8 mouse cellular contexts compared by ENCODE assay signal in the genomic region with DNA sequence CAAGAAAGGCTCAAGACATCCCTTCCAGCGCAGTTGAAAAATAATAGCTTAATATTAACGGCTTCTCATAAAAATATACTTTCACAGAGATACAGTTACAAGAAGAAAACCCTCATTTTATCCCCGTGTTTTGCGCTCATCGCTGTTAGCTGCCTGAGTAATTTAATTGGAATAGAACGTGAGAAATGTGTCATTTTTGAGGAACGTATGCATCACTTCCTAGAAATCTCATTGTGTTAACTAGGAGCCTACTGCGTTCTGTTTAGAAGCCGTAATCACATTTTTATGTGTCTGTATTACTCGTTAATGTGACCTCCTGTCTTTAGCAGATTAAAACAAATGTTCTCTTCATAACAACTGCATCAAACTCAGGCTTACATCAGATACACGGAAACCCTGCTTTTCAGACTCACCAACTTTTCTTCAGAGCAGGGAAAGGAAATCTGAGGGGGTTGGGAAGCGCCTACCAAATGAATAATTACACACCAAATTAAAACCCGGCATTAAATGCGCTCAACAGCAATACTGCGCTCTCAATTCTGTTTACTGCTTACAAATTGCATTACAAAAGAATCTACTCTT. TPM values are rescaled to one million over a fixed set of nuclear protein-coding genes. Genes with fewer than 3 reads are reported as not detected.
DNase-seq lines count a peak whose midpoint lies in the region; ATAC-seq and TF ChIP-seq lines count a peak whose summit lies in the region.

No protein-coding gene starts in this region.

- ATAC-seq in heart, embryonic 12.5 days (ENCODE audit: insufficient number of reproducible peaks, low FRiP score), result no peak
- ATAC-seq in forebrain, embryonic 15.5 days (replicated peaks), result no peak
- ATAC-seq in limb, embryonic 15.5 days (ENCODE audit: insufficient number of reproducible peaks, low FRiP score, low TSS enrichment, low read depth), result no peak

- H3K9me3 ChIP-seq in heart, embryonic 12.5 days (replicated peaks), result no peaks in the 10 kb centered on the region
- no peaks in the 10 kb centered on the region for H3K9me3 ChIP-seq in ES-Bruce4 (replicated peaks; ENCODE audit: control insufficient read depth, insufficient read depth, low read length, poor library complexity, severe bottlenecking)
- no peaks in the 10 kb centered on the region for H3K9me3 ChIP-seq in forebrain, embryonic 15.5 days
- no peaks in the 10 kb centered on the region for H3K9me3 ChIP-seq in limb, embryonic 15.5 days

- no peak for TF ChIP-seq EP300 in ES-Bruce4 (IDR thresholded peaks at IDR 0.05; ENCODE audit: insufficient read depth, low read depth, low read length)

- no peaks in the 10 kb centered on the region for H3K36me3 ChIP-seq in heart, embryonic 12.5 days
- no peaks in the 10 kb centered on the region for H3K36me3 ChIP-seq in ES-Bruce4 (ENCODE audit: control insufficient read depth, insufficient read depth, low read length, poor library complexity, severe bottlenecking)
- H3K36me3 ChIP-seq in forebrain, embryonic 15.5 days, result no peaks in the 10 kb centered on the region
- no peaks in the 10 kb centered on the region for H3K36me3 ChIP-seq in limb, embryonic 15.5 days
- no peaks in the 10 kb centered on the region for H3K36me3 ChIP-seq in thymus, adult 2 months (ENCODE audit: control insufficient read depth, insufficient read depth, low read length)

- peak overlapping the region; percentile 36; the same call in 1 of the 2 replicates for H3K4me3 ChIP-seq in heart, embryonic 12.5 days
- H3K4me3 ChIP-seq in ES-Bruce4 (ENCODE audit: low read depth, low read length), result no peak overlapping the region
- H3K4me3 ChIP-seq in forebrain, embryonic 15.5 days, result peak overlapping the region; percentile 26
- peak overlapping the region; percentile 24; the same call in 1 of the 2 replicates for H3K4me3 ChIP-seq in limb, embryonic 15.5 days
- no peak overlapping the region for H3K4me3 ChIP-seq in thymus, adult 2 months (ENCODE audit: control insufficient read depth, insufficient read depth, low read length)

- WGBS in heart, embryonic 12.5 days, result 4% methylated on average over 15 of the region's 15 CpGs
- WGBS in forebrain, embryonic 15.5 days, result 1% methylated on average over 15 of the region's 15 CpGs
- 4% methylated on average over 15 of the region's 15 CpGs for WGBS in limb, embryonic 15.5 days
- 13% methylated on average over 15 of the region's 15 CpGs for WGBS in thymus, adult 2 months

- H3K27ac ChIP-seq in heart, embryonic 12.5 days (ENCODE audit: poor library complexity, severe bottlenecking), result no peak overlapping the region
- no peak overlapping the region for H3K27ac ChIP-seq in ES-Bruce4 (ENCODE audit: insufficient read depth, low read length)
- no peak overlapping the region for H3K27ac ChIP-seq in forebrain, embryonic 15.5 days (replicated peaks)
- H3K27ac ChIP-seq in limb, embryonic 15.5 days, result no peak overlapping the region
- no peak overlapping the region for H3K27ac ChIP-seq in thymus, adult 2 months (ENCODE audit: control insufficient read depth, insufficient read depth, low read length)

- H3K9ac ChIP-seq in heart, embryonic 12.5 days, result no peak overlapping the region
- peak overlapping the region; percentile 32; the same call in 1 of the 2 replicates for H3K9ac ChIP-seq in ES-Bruce4 (ENCODE audit: low read depth, poor library complexity, severe bottlenecking)
- no peak overlapping the region for H3K9ac ChIP-seq in forebrain, embryonic 15.5 days (replicated peaks)
- H3K9ac ChIP-seq in limb, embryonic 15.5 days, result no peak overlapping the region

- intact Hi-C loops in heart, postnatal 25 days (cut with DNase I), result loop anchor here (2.0 to 10.0 kb wide), 5 partner anchors 85 to 708 kb away; no protein-coding TSS in a partner anchor

- peaks cover 76% of the 10 kb centered on the region for H3K27me3 ChIP-seq in heart, embryonic 12.5 days (replicated peaks)
- H3K27me3 ChIP-seq in ES-Bruce4 (ENCODE audit: control insufficient read depth, insufficient read depth, low read length, poor library complexity, severe bottlenecking), result no peaks in the 10 kb centered on the region
- peaks cover 82% of the 10 kb centered on the region for H3K27me3 ChIP-seq in forebrain, embryonic 15.5 days
- H3K27me3 ChIP-seq in limb, embryonic 15.5 days, result peaks cover 81% of the 10 kb centered on the region
- H3K27me3 ChIP-seq in thymus, adult 2 months (ENCODE audit: control insufficient read depth, insufficient read depth, low read length), result peaks cover 12% of the 10 kb centered on the region

- TF ChIP-seq CTCF in ES-Bruce4 (IDR thresholded peaks at IDR 0.05; ENCODE audit: low read depth, low read length), result no peak
- no peak for TF ChIP-seq CTCF in thymus, adult 2 months (IDR thresholded peaks at IDR 0.05; ENCODE audit: borderline replicate concordance, control insufficient read depth, extremely low read depth, insufficient read depth, low read length, poor library complexity)

- TF ChIP-seq POLR2A in ES-Bruce4 (IDR thresholded peaks at IDR 0.05; ENCODE audit: insufficient read depth, low read length), result no peak
- no peak for TF ChIP-seq POLR2A in thymus, adult 2 months (IDR thresholded peaks at IDR 0.05; ENCODE audit: control insufficient read depth, extremely low read depth, insufficient read depth, low read length, poor library complexity)

- DNase-seq in heart, postnatal 25 days (ENCODE audit: low spot score), result no peak
- no peak for DNase-seq in thymus, adult 2 months
- no peak for DNase-seq in frontal cortex, postnatal 25 days (ENCODE audit: low spot score in 2 of 2)
- DNase-seq in thymus, adult 18-20 months, result no peak

- peak overlapping the region; percentile 67 for H3K4me2 ChIP-seq in heart, embryonic 12.5 days
- peak overlapping the region; percentile 36 for H3K4me2 ChIP-seq in forebrain, embryonic 15.5 days (replicated peaks)
- H3K4me2 ChIP-seq in limb, embryonic 15.5 days, result peak overlapping the region; percentile 42; the same call in 1 of the 2 replicates

- H3K4me1 ChIP-seq in heart, embryonic 12.5 days (replicated peaks), result peaks cover 8% of the 10 kb centered on the region
- H3K4me1 ChIP-seq in ES-Bruce4 (ENCODE audit: control insufficient read depth, insufficient read depth, low read length), result no peaks in the 10 kb centered on the region
- peaks cover 23% of the 10 kb centered on the region for H3K4me1 ChIP-seq in forebrain, embryonic 15.5 days
- peaks cover 14% of the 10 kb centered on the region for H3K4me1 ChIP-seq in limb, embryonic 15.5 days
- no peaks in the 10 kb centered on the region for H3K4me1 ChIP-seq in thymus, adult 2 months (replicated peaks; ENCODE audit: control insufficient read depth, insufficient read depth, low read length)

RNA-seq across cellular contexts. Expression of a gene that starts 11.5 kb away (rescaled TPM):
- 0.18 TPM in 1 of 2 replicates, not detected in the other for polyA plus RNA-seq in heart, embryonic 12.5 days (2016; fragmentation: Nextera tagmentation; extraction: Ambion mirVana)
- under 1 TPM in 1 of 2 experiments, not detected in 1; 0.22 TPM for total RNA-seq in heart, postnatal 25 days (2021)
- 5.7 and 7.1 TPM in 2 replicates for polyA plus RNA-seq in ES-Bruce4 (2011; ENCODE audit: insufficient read depth, insufficient read length, low read depth, missing spikeins)
- polyA plus RNA-seq in forebrain, embryonic 15.5 days (2015; fragmentation: Nextera tagmentation; extraction: Ambion mirVana), result 9.3 and 15.0 TPM in 2 replicates
- 0.14 and 0.34 TPM in 2 replicates for polyA plus RNA-seq in limb, embryonic 15.5 days (2015; fragmentation: Nextera tagmentation; extraction: Ambion mirVana)
- polyA plus RNA-seq in thymus, adult 2 months (2012; rRNA removed), result 0.13 and 0.18 TPM in 2 replicates

Comparison
In these comparisons a context has a peak if more than half of its experiments do, and no peak if none do; other contexts are left out.
1. H3K4me3 ChIP-seq: peak in heart, embryonic 12.5 days (single experiment), forebrain, embryonic 15.5 days (single experiment) and limb, embryonic 15.5 days (single experiment); none in ES-Bruce4 (single experiment) and thymus, adult 2 months (single experiment).
2. Peak in every context shown above with its lines, with median percentiles within 50 percentile points of each other: H3K4me2 ChIP-seq.